Mouse (Mus musculus) adrenal gland, postnatal 10 days (tissue): ENCODE measurements around the gene Cd101. TPM values are rescaled to one million over a fixed set of nuclear protein-coding genes. Genes with fewer than 3 reads are reported as not detected.

Source experiments
- DNase-seq: peaks from one replicate; pipeline ENCODE4 v3.0.0; 2021; ENCODE audit warnings: mixed read lengths
- total RNA-seq, 2 experiments: library from RNA; stranded (reverse); gene quantifications; 2 replicates each; pipeline ENCODE4 v1.2.3; 2021

Cd101 gene
- total RNA-seq, 2 experiments from 2014 or later = 0.12 to 0.27 TPM

DNA sequence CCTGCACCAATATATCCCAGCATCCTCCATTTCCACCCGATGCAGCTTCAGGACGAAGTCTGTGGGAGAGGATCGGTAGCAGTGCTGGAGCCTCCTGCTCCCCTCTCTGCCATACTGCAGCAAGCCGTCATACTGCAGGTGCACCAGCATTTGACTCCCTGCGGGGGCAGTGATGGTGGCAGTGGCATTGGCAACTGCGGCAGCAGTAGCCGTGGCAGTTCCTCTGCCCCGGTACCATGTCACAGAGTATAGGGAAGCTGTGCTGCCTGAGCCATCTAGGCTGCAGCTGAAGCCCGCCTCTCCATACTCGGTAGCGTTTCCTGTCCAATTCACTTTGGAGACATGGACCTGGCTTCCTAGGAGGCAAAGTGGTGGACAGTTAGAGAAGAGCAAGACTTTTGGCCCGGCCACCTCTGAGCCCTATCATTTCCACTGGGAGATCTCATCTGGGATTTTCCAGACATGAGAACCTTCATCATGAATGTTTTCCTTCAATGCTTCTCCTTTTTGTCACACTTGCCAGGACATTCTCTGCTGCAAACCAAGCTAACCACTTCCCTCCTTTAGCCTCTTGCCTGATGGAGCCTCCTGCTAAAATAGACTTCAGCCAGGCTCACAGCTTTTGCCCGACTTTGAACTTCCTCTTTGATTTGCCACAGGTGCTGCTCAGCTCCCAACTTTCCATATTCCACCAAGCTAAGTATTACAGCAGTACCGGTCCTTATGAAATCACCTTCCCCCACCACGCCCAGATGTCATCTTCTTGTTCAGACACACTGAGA is 25.6 kb downstream of the Cd101 start:
- DNase-seq = no peak

DNA sequence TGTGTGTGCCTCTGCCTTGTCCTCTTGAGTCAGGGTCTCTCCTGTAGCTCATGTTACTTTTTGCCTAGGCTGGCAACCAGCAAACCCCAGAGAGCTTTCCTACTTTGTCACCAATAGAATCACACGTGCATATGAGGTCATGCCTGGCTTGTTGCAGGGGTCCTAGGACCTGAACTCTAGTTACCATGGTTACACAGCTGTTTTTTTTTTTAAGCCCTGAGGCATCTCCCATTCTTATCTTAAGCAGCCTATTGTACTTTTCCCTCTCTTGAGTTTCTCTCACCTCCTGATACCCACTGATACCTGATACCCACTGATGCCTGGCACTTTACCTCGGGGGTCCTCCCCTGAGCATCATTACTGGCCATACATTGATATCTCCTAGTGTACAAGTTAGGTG is 29.6 kb downstream of the Cd101 start:
- DNase-seq = no peak

DNA sequence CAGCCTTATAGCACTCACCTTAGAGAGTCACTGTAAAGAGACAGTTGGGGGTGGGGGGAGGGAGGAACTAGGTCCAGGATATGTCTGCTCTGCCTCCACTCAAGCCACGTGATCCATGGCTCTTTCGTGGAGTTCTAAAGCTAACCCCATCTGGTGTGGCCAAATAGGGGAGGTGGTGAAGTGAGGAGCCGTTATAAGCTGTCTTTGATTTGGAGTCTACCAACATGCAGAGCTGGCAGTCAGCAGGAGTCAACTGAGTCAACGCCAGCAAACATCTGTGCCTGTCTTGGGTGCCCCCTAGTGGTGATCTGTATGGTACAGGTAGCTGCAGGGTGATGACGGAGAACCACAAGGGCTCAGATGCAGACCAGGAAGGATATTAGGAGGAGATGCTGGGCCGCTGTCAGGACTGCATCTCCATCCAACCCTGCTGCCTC is 30.4 kb downstream of the Cd101 start:
- peak; percentile 85 for DNase-seq

DNA sequence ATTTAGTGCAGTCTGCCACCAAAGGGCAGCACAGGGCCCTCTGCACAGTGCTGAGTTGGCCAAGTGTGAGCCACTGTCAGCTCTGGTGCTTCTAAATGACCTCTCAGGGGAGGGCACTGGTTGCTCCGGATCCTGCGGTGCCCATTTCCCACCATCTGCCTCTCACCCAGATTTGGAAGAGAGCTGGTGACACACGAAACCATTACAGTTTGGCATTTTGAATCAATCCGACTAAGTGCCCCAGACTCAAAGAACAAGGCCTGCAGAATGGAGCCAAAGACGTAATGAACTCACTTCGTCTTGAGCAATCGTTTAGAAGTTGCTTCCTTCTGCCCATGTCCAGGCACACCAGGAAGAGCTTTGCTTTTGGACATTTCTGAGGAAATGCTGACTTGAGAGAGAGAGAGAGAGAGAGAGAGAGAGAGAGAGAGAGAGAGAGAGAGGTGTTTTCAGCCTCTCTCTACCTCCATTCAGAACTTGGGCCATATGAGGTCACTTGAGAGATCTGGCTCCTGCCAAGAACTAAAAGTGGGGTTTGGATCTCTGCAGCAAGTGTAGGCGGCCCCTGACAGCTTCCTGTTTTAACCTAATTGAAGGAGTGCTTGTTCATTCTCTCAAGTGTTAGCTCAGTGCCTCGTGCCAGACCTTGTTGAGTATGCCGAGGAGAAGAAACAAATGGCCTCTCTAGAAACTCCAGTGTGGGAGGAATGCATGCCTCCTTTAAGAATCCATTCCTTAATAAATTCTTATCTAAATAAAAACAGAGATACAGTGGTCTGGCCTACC is 31.4 kb downstream of the Cd101 start:
- peak; percentile 13 for DNase-seq

DNA sequence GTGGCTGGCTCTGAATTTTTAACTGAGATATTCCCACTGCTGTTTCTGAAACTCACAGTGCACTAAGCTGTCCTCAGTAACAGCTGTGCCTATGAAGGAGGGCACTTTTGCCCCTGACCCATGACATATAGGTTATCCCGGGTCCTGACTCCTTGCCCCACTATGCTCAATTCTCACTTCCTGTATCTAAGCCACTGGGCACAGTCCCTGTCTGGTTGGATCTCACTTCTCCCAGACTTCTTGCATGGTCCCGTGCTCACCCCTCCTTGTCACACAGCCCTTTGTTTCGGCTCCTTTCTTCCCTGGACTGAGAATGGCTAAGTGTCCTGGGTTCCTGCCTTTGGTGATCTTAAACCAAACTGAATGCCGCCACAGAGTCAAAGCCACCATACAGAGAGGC is 35.1 kb downstream of the Cd101 start:
- DNase-seq = no peak

DNA sequence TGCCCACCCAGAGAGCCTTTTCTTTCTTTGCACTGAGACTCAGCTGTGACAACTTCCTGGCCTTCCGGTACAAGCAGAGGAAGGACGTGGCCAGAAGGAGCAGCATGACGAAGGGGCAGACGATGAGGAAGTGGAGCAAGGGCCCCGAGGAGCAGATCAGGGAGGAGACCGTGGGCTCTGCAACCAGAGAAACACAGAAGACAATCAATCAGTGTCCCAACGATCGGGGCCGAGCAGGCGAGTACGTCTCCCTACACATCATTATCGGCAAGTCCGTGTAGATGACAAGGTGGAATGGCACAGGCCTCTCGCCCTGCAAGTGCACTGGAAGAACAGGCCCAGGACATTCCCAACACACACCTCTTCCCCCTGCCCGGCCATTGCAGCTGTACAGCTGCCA is 35.6 kb downstream of the Cd101 start:
- DNase-seq = peak; percentile 32

DNA sequence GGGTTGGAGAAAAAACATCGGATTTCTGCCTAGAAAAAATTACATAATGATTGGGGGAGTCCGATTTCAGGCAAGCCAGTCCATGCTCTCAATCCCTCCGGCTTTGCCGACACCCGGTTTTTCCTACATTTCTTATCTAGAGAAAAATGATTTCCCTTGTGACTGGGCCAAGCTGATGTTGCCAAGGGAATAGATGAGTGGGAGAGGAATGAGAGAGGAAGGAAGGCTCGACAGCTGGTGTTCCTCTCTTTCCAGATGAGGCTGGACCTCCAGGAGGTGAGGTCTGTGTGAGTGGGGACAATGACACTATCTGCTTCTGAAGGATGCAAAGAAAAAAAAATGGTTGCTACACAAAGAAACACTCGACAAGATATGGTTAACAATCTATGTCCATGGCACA is 36.2 kb downstream of the Cd101 start:
- peak; percentile 7 for DNase-seq

DNA sequence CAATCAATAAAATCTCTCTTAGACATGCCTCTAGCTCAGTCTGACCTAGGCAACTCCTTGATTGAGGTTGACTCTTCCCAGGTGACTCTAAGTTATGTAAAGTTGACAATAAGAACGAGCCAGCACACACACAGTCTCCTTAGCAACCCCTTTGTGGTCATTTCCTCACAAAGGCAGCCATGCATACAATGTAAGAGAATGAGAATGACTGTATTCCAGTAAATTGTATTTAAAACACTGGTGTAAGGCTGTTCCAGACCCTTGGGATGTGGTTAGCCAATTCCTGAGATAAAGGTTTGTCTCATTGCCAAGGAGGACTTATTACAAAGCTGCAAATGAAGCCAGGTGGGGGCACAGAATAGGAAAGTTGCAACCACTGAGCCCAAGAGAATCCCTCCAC is 39.1 kb downstream of the Cd101 start:
- DNase-seq = no peak

DNA sequence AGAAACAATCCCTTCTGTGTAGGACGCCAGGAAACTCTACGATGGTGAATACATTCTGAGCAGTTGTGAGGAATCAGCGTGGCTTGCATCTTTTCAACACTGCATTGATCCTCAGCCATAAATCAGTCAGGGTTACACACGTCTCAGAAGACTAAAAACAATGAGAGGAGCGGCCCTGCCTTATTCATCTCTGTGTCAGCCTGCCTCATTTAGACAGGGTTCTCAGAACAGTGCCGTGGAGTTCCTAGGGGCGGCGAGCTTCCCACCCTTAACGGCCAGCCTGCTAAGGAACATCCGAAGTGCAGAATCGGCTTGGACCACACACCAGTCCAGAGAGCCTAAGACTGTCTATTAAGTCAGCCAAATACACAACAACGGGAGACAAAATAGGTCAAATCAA is 39.9 kb downstream of the Cd101 start:
- peak; percentile 14 for DNase-seq

DNA sequence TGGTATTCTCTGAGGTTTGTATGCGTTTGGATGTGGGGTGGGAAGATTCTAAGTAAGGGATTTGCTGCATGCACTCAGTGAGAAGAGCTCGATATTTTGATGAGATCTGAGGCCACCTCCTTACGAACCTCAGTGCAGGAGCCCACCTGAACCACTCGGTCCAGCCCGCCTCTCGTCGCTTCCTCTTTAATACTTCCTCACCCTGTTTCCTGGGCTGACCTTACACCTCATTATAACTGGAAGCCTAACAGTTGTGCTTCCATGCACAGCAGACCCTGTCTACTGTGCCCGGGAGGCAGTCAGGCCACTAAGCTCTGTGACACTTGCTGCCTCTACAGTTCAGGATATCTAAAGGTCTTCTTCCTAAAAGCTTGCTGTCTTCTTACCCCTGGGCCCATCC is 50.1 kb downstream of the Cd101 start:
- no peak for DNase-seq

DNA sequence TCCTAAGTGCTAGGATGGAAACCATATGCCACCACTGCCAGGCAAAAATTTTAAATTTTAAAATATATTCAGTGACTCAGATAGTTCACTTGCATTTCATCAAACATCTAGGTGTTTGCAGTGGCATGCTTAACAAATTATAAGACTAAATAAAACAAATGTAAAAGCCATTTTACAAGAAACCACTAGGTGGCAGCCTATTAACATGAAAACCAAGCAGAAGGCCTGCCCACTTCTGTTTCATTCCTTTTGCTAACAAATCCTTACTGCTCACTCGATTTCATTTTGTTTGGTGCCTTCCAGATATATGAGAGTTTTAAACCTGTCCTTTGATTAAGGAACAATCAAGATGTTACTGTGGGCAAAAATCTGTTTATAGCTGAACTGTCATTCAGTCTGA is 55.5 kb downstream of the Cd101 start:
- DNase-seq = peak; percentile 12

DNA sequence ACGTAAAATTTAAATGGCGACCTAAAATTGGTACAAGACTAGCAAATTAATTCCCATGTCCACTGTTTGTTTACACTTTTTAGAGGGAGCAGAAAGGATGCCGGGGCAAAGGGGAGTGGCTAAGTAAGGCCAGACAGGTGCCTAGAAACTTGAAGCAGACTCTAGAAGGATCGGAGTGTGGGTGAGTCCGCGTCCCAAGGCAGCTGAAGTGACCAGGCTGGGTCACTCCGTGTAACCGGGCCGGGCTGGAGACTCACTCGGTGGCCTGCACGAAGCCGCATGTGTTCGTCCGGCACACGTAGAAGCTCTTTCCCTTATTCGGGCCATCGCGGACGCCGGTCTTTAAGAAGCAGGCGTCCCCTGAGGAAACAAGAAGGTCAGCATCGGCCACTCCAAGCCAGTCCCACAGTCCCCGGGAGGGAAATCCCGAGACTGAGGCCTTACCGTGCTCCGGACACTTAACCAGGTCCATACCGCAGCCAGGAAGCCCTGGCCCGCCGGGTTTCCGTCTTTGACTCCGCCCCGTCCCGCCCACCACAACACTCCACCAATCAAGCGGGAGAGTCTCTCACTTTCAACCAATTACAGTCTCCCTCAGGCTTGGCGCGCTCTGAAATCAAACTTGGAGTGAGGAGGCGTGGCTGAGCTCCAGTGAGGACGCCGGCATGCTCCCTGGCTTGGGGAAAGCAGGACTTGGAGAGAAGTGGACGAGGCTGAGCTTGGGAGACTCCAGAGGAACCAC is 60.0 kb downstream of the Cd101 start, which contains the start of gene Ttf2:
TSS of gene Ttf2 (minus strand) at position 488 of the 742 bp plus-strand sequence.
- peak; percentile 95 for DNase-seq

DNA sequence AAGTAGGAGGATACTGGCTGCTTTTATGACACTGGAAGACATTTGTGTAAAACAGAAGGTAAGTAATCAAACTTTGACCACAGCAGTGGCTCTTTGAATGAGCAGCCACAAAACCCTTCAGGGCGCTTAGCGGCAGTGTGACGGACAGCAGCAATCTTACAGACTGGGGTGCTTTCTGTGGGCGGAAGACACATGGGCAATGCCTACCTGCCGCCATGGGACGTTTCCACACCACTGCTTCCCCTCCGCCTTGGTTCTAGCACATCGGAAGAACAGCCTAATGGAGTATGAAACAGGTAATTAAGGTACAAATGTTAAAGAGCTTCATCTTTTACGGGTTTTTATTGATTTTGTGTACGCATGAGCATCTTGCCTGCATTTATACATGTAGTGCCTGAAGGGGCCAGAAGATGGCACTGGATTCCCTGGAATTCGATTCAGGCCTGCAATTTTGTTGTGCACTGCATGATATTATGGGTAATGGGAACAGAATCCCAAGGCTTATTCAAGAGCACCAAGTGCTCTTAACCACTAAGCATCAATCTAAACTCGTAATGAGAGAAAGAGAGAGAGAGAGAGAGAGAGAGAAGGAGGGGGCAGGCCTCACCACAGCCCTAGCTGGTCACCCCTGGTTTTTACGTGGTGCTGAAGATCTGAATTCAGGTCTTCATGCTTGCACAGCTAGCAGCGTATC is 65.4 kb downstream of the Cd101 start:
- peak; percentile 57 for DNase-seq

DNA sequence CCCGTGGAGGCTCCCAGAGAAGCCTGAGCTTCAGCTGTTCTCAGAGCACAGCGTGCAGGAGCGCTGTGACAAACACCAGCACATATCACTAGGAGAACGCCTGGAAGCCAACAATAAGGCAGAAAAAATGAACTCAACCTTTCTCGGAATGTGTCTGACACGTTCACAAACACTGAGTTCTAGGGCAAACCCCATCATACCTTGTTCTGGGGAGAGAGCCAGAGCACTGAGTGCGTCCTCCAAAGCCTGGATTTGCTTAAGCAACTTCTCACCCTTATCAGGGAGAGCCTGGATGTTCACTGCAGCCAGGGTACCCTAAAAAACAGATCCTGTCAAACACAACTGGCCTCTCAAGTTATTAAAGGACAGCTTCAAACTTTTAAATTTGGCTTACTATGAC is 67.9 kb downstream of the Cd101 start:
- no peak for DNase-seq

DNA sequence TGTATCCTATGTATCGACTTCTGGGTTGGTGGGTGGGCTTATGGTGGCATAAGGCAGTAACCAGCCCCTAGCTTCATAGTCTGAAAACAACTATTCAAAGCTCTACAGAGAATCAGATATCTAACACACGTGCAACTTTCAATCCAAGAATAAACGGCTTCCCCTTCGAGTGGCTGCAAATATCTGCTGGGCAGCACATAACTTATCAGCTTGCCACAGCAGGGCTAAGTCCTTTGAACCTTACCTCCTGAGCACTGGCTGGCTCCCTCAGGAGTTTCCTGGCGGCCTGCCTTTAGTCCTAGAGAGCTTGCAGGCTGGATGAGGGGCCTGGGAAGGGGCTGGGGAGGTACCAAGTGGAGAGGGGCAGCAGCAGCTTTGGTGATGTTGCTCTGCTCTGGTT is 68.3 kb downstream of the Cd101 start:
- DNase-seq = no peak

DNA sequence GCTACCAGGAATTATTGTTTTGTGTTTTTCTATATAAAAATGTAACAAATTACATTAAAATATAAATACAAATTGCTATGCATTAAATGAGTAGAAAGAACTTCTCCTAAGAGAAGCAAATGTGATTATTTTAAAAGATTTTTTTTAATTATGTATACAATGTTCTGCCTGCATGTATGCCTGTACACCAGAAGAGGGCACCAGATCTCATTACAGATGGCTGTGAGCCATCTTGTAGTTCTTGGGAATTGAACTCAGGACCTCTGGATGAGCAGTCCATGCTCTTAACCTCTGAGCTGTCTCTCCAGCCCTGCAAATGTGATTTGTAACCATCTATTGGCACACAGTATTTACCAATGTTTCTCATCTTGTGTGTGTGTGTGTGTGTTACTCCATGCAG is 74.7 kb downstream of the Cd101 start:
- DNase-seq = no peak

DNA sequence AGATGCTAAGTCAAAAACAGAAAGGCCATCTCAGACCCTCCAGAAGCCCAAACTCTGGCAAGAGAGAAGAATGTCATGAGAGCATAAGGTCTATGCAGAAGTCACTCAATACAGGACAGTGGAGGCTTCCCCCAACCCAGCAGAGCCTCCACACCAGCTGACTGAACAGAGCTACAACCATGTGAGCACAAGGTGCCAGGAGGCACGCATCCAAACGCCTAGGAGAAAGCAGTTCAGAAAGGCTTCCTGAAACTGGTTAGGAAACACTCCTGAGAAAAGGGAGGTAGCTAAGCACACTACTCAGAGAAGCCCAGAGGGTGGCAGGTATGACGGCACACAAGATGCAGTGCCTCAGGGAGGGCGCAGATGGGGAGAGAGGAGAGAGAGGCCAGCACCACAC is 77.8 kb downstream of the Cd101 start:
- no peak for DNase-seq

DNA sequence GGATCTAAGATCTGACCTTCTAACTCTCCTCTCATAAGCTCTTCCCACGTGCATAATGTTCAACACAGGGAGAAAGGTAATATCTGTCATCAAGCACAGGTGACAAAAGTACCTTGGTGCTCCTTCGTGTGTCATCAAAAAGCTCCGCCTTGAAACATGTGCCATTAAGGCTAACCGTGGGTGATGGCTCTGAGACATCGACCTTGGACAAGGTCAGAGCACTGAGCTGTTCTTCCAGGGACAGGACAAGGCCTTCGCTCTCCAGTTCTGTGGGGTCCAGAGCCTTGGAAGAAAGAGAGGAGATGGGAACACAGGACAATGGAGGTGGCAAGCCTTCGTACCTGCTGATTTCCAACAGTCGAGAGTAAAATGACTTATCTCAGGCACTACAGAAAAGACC is 82.1 kb downstream of the Cd101 start:
- DNase-seq = peak; percentile 15
